Mouse (Mus musculus) brain, embryonic 14.5 days (tissue): Measurements from ENCODE around the gene Syt13. TPM values are rescaled to one million over a fixed set of nuclear protein-coding genes. Genes with fewer than 3 reads are reported as not detected.

ENCODE experiments used
- DNase-seq: peaks from one replicate; pipeline ENCODE4 v3.0.0-alpha.2; 2011; ENCODE audit warnings: low read depth
- CTCF ChIP-seq: fragments of 200-500 bp; IDR thresholded peaks from 2 replicates; pipeline ENCODE4 v1.5.1; 2012; ENCODE audit warnings: inconsistent platforms, mild to moderate bottlenecking, moderate library complexity, borderline replicate concordance; ENCODE audit not compliant: insufficient read depth, insufficient read length; ENCODE audit errors: extremely low read depth
- POLR2A ChIP-seq: fragments of 200-500 bp; IDR thresholded peaks from 2 replicates; pipeline ENCODE4 v1.6.1; 2012; ENCODE audit warnings: mild to moderate bottlenecking, inconsistent platforms, borderline replicate concordance; ENCODE audit not compliant: poor library complexity, insufficient read depth, insufficient read length, severe bottlenecking; ENCODE audit errors: extremely low read depth
- polyA plus RNA-seq: library from polyadenylated mRNA; depleted of rRNA; stranded (reverse); fragments of >200 nt; gene quantifications from 2 replicates; pipeline ENCODE4 v1.2.3, GENCODE M21; 2012

The Syt13 gene
- polyA plus RNA-seq, 1 experiment: 80.5 TPM

DNA sequence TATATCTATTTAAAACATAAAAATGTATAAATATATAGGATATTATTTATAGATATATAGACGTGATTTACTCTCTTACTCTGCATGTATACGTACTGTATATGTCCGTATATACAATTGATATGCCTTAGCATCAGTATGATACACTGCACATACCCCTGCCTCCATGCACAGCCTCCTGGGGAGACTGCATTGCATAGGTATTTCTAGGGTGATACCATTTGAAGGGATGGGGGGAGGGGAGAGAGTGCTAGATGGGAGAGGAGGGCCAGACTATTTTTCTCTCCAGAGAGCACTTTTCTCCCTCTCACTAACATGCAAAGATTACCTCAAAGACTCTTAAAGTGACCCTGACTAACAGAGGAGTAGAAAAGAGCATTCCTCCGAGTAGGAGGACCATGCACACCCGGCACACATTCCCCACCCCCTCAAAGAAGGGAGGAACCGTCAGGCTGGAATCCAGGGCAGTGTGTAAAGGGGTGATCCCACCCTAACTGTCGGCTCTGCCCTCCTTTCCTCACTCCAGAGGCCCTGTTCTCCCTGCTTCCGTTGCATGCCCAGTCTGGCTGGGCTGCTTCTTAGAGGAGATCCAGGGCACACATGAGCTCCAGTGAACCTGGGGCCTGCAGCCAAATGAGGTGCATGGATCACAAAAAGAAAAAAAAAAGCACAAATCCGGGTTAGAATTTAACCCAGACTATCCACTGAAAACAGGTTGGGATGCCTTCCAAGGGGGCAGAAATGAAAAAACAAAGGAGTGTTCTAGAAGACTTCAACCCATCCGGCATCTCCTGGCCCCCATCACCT lies 52.3 kb downstream of the Syt13 start:
- TF ChIP-seq POLR2A (no peak), CTCF (no peak)
- DNase-seq: peak; percentile 51

DNA sequence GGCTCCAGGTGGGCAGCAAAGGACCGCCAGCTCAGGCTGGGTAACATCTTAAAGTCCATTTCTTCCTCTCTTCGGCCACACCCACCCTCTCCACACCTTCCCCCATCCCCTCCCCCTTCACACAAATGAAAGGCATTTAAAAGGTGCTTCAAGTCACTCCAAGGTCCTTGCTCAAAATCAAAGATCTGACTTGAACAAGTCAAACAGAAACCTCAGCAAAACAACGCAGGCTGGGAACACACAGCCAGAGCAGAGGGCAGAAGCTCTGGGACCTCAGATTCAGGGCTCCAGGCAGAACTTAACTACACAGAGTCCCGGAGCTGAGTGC lies 52.9 kb downstream of the Syt13 start:
- DNase-seq: no peak
- TF ChIP-seq CTCF (no peak), POLR2A (no peak)

DNA sequence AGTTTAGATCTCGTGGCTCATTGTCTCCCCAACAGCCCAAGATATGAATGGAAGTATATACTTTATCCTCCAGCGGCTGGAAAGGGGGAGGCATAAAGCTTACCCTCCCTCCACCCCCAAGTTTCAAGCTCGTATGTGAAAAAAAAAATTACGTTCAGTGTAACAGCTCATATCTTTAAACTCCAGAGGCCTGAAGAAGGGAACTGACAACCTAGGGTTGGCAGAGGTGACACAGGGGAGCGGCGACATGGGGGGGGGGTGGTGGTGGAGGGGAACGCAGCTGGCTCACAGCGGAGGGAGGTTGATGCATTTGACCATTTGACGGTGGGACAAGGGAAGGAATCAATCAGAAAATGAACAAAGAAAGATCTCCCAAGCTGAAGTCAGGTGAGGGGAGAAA lies 56.2 kb downstream of the Syt13 start:
- TF ChIP-seq POLR2A (no peak), CTCF (no peak)
- DNase-seq: no peak

DNA sequence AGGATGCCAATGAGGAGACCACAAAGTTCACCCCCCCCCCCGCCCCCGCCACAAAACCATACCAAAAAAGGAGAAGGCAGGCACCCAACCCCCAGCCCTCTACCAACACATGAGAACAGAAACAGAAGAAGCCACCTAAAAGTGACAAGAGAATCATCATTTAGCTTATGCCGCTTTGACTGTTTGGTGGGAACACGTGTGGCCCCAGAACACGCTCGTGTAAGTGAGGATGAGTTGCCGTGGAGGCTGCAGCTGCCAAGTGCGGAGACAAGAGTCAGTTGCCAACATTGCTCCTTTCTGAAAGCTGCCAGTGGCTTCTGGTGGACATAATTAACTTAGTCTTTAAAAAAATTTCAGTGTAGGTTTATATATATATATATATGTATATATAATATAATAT lies 56.6 kb downstream of the Syt13 start:
- no peak for DNase-seq
- no peak for TF ChIP-seq POLR2A
- no peak for TF ChIP-seq CTCF

DNA sequence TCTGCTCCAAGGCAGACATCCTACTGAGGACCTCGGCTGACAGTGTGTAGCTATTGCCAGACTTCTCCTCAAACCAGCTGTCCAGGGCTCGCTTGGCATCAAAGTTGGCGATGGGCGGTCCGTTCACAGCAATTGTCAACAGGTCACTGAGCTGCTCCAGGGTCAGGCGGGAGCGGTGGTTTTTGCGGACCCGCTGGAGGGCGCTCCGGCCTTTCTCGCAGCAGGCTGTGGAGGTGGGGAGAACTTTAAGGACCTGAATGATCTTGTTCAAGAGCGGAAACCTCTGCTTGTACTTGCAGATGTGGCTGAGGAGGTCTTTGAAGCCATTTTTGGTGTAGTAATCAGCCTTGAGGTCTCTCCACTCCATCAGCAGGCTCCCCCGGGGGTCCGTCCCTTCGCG lies 57.2 kb downstream of the Syt13 start:
- TF ChIP-seq POLR2A: no peak
- no peak for TF ChIP-seq CTCF

DNA sequence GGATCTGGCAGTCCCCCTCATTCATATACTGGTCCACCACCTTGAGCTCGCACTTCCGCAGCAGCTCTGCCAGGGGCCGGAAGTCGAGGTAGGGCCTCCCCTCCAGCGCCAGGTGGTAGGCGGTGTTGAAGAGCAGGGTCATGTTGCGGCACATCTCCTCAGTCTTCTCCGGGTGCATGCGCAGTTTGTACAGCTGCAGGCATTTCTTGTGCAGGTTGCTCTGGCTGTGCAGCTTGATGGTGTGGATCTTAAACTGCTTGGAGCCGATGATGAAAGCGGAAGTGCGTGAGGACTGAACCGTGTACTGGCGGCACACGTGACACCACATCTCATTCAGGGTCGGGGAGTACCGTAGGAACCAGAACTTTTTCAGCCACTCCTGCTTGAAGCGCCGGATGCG lies 58.7 kb downstream of the Syt13 start:
- TF ChIP-seq CTCF (no peak), POLR2A (no peak)
- no peak for DNase-seq

More for the DNA sequence above, 57.2 kb downstream of the Syt13 start:
- DNase-seq: no peak

DNA sequence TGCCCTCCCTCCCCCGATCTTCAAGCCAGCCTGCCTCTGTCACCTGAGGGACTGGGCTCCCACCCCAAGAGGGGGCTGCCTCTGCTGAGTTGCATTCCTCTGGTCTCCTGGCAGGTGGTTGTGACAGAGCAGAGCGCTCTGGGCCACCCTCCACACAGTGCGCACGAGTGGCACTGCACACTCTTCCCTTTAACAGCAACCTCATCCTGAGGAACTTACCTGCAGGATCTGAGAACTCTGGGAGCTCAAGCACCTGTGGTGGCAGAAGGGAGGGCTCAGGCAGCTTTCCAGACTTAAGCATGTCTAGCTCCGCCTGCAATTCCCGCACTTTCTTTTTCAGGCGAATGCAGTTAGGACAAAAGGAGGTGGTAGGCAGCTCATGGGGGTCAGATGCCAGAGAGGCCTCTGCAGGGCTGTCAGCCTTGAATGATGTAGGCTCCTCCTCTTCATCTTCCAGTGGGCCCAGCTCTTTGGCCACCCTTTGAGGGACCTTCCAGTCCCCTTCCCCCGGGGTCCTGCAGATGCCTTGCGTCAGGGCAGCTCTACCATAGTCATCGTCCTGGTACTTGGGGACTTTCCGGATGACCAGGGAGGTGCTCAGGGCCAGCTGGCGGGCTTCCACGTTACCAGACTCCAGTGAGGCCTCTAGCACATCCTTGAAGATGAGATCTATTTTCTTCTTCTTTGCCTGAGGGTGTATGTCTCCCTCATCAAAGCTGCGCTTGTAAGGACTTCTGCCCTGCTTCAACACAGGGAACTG lies 60.3 kb downstream of the Syt13 start:
- TF ChIP-seq CTCF: no peak
- TF ChIP-seq POLR2A: no peak
- DNase-seq: no peak

DNA sequence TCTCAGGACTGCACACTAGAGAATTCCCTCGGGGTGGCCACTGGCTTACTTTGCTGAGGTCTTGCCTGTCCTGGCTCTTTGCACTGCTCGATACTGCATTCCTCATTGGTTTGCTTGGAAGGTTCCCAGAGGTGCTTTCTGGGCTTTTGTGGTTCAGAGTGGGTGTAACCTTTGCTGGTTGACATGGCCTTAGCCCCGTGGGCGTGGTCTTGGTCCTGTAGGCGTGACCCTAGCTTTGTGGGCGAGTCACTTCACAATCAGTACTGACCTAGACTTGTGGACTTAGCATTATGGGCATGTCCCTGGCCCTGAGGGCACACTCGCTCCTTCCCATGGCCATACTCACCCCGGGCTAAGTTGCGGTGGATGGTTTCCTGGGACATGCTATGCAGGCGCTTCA lies 65.3 kb downstream of the Syt13 start:
- no peak for DNase-seq
- TF ChIP-seq CTCF (no peak), POLR2A (no peak)

DNA sequence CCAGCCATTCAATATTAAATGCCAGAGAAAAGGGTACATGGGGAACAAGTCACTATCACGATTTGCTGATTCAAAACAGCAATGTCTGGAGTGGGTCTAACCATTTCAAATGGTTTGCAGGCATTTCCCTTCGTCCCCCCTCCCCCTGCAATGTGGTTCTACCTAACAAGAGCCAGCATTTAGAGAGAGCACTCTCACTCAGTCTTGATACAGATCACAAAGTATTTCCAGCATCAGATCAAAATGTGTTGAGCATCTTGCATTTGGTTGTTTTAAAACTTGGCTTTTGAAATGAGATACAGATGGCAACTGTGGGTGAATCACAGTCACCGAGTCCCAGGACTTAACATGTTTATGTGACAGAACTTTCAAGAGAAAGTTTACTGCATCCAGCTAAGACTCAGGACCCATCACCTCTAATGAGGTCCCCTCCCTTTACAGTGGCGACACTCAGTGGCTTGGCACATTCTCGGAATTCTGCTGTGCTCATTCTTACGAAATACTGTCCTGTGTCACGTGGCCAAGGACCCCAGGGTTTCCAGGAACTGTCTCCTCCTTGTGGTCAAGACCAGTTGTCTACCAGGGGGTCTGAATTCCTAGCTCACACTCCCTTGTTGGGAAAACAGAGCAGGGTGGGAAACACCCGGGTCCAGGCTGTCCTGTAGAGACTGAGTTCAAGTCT lies 67.8 kb downstream of the Syt13 start:
- TF ChIP-seq POLR2A: no peak
- no peak for DNase-seq

DNA sequence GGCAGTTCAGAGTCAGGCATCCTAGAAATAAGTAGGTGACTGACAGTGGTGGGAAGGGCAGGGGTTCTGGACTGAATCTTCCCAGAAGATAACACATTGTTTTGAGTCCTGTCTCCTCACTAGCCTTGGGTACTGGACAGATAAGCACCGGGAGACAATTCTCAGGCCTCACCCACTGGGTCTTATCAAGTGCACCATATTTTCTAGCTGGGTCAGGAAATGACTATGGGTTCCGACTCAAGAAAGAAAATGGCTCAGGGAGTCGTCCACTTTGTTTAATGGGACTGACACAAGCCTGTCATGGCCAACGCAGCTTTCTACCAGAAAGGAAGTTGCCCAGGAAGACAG lies 68.3 kb downstream of the Syt13 start:
- TF ChIP-seq POLR2A (no peak), CTCF (no peak)
- DNase-seq: no peak

DNA sequence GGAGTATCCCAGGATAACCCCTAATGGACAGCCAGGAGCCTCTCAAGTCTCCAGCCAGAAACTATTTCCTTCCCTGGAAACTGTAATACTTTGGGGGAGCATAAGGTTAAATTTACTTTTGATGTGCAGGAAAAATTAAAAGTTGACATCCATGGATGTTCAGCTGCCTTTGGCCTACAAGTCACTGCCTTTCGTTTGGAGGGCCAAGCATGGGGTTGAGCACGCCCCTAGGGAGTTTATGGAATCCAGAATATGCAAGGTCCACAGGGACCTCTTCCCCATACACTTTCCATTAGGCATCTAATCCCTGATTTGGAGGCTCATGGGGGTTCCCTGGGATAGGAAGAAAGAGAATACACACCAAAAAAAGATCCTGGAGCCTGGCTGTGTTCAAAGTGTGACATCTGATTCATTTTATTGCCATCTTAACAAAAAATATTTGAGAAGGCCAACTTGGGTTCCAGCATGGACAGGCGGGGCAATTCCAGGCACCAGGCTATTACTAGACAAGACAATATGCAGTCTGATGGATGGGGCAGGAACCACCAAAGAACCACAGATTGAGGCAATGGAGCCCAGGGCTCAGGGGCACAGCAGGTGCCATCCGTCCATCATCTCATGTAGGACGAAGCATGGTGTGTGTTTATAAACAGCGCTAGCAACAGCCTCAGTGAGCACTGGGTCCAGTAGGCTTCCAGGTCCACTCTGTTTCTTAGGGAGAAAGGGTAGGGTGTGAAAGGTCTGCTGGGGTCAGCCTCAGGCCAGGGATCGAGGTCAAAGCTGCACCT lies 69.6 kb downstream of the Syt13 start:
- no peak for TF ChIP-seq POLR2A
- TF ChIP-seq CTCF: no peak
- DNase-seq: no peak

DNA sequence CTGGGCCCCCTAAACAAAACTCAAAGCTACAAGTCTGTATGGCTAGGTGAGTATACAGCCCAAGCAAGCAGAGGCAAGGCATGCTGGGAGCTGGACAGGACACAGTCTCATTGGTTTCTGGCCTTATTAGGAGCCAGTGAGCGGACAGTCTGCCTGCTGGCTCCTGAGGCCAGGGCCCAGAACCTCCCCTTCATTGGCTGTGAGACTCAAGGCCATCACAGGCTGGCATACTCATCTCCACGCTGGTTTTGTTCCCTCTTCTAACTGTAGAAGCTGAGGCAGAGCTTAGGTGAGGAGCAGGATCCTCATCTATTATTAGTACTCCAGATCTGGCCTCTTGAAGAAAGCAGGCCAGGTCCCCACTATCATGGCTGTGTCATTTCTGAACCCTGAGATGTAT lies 70.3 kb downstream of the Syt13 start:
- DNase-seq: no peak
- TF ChIP-seq POLR2A (no peak), CTCF (no peak)
